Mouse (Mus musculus) intestine, postnatal 0 days (tissue): ENCODE data around the gene Klk4. TPM values are rescaled to one million over a fixed set of nuclear protein-coding genes. Genes with fewer than 3 reads are reported as not detected.

Source experiments
- ATAC-seq: fragments of 200-750 bp; cut with Nextera tagmentation; 2 replicates; pipeline ENCODE4 v1.8.0; 2017; ENCODE audit warnings: mild to moderate bottlenecking, moderate TSS enrichment, moderate library complexity
- H3K27ac ChIP-seq: fragments of 300-500 bp; sonication (generic); 2 replicates; pipeline ENCODE4 v1.5.1; 2014; ENCODE audit warnings: mild to moderate bottlenecking, low read depth, low read length, moderate library complexity
- H3K27me3 ChIP-seq: fragments of 300-500 bp; sonication (generic); replicated peaks from 2 replicates; pipeline ENCODE4 v1.6.1; 2014; ENCODE audit warnings: low read length, mixed read lengths; ENCODE audit not compliant: control insufficient read depth, insufficient read depth
- H3K36me3 ChIP-seq: fragments of 300-500 bp; sonication (generic); 2 replicates; pipeline ENCODE4 v1.6.1; 2014; ENCODE audit warnings: mild to moderate bottlenecking, moderate library complexity; ENCODE audit not compliant: control insufficient read depth, insufficient read depth
- H3K4me1 ChIP-seq: fragments of 300-500 bp; sonication (generic); replicated peaks from 2 replicates; pipeline ENCODE4 v1.6.1; 2014; ENCODE audit warnings: antibody characterized with exemption, low read length, mixed read lengths; ENCODE audit not compliant: control insufficient read depth, insufficient read depth
- H3K4me2 ChIP-seq: fragments of 300-500 bp; sonication (generic); replicated peaks from 2 replicates; pipeline ENCODE4 v1.6.1; 2014; ENCODE audit warnings: low read depth, mild to moderate bottlenecking, moderate library complexity
- H3K4me3 ChIP-seq: fragments of 300-500 bp; sonication (generic); 2 replicates; pipeline ENCODE4 v1.5.1; 2014; ENCODE audit warnings: low read depth, low read length
- H3K9ac ChIP-seq: fragments of 300-500 bp; sonication (generic); 2 replicates; pipeline ENCODE4 v1.6.1; 2014; ENCODE audit warnings: mild to moderate bottlenecking, low read depth, low read length
- H3K9me3 ChIP-seq: fragments of 300-500 bp; sonication (generic); 2 replicates; pipeline ENCODE4 v1.6.1; 2016; ENCODE audit warnings: mixed run types; ENCODE audit not compliant: control insufficient read depth
- CTCF ChIP-seq: sonication (generic); IDR thresholded peaks from 2 replicates; pipeline ENCODE4 v1.5.1; 2016; ENCODE audit warnings: low read depth, mild to moderate bottlenecking, control low read depth, antibody characterized with exemption, moderate library complexity
- WGBS: fragments of 180-500 bp; shearing (Covaris S2); extraction: QIAGEN DNeasy Blood & Tissue Kit; methylation state at CpG from one replicate; pipeline ENCODE4 v1.1.7; 2014; 5-methylcytosine and 5-hydroxymethylcytosine counted together
- polyA plus RNA-seq: library from polyadenylated mRNA; unstranded; fragments of >200 nt; fragmentation: Nextera tagmentation; extraction: Ambion mirVana; gene quantifications from 2 replicates; pipeline ENCODE4 v1.2.1, GENCODE M21; 2015

Gene Klk4
- polyA plus RNA-seq, 1 experiment from 2014 or later, result not detected

DNA sequence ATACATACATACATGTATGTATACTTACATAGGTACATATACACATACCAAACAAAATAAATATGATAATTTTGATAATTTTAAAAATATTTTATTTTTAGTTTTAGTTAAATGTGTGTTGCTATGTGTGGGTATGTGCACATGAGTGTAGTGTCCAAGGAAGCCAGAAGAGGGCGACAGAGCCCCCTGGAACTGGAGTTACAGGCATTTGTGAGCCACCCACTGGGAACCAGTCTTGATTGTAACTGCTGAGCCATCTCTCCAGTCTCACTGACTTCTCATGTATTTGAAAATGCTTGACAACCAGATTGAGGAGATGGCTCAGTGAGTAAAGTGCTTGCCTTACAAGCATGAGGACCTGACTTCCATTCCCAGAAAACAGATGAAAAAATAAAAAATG, 2.7 kb upstream of the Klk4 start:
- no peaks in the 10 kb centered on the region for H3K4me1 ChIP-seq
- H3K36me3 ChIP-seq, result no peaks in the 10 kb centered on the region
- H3K9me3 ChIP-seq, result no peaks in the 10 kb centered on the region
- no peak overlapping the region for H3K9ac ChIP-seq
- no peak overlapping the region for H3K27ac ChIP-seq
- TF ChIP-seq CTCF, result no peak
- 37% methylated on average over 1 of the region's 1 CpGs for WGBS
- no peaks in the 10 kb centered on the region for H3K27me3 ChIP-seq
- no peak for ATAC-seq
- no peak overlapping the region for H3K4me2 ChIP-seq
- H3K4me3 ChIP-seq, result no peak overlapping the region

DNA sequence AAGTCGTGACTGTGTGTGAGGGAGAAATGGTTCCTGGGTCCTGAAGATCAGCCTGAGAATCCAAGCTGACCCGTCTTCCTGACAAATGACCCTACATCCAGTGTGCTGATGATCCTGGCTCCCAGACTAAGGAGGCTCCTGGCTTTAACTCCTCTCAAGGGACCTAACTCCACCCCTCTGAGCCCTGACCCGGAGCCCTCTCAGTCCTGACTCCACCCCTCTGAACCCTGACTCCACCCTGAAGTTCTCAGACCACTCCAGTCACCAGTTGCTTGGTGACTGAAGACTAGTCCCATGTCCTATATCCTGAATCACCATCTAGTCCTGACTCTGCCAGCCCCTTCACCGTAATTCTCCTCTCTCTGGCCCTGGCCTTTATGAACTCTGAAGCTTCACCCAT, 1.4 kb downstream of the Klk4 start:
- no peak overlapping the region for H3K4me2 ChIP-seq
- no peaks in the 10 kb centered on the region for H3K9me3 ChIP-seq
- H3K27me3 ChIP-seq, result no peaks in the 10 kb centered on the region
- H3K27ac ChIP-seq, result no peak overlapping the region
- TF ChIP-seq CTCF, result no peak
- 26% methylated on average over 4 of the region's 4 CpGs for WGBS
- no peaks in the 10 kb centered on the region for H3K36me3 ChIP-seq
- H3K4me1 ChIP-seq, result no peaks in the 10 kb centered on the region
- no peak overlapping the region for H3K9ac ChIP-seq
- H3K4me3 ChIP-seq, result no peak overlapping the region
- no peak for ATAC-seq

DNA sequence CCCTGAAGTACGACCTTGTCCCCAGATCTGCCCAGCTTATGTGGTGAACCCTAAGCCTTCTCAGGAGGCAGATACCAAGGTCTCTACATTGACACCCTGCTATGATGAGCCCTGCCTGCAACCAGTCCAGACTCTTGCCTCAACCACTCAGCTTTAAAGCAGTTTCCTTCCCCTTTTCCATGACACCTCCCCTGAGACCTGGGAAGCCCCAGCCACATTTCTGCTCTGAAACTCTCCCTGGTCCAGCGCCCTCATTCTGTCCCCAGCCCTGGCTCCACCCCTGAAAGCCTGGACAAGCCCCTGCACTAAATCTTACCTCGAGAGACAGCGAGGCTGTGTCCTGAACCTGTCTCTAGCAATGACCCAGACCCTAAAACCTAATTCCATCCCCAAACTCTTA, 1.9 kb downstream of the Klk4 start:
- Histone ChIP-seq H3K27ac (no peak overlapping the region), H3K4me3 (no peak overlapping the region), H3K4me1 (no peaks in the 10 kb centered on the region), H3K27me3 (no peaks in the 10 kb centered on the region), H3K9ac (no peak overlapping the region), H3K4me2 (no peak overlapping the region), H3K9me3 (no peaks in the 10 kb centered on the region), H3K36me3 (no peaks in the 10 kb centered on the region)
- WGBS, result 15% methylated on average over 4 of the region's 4 CpGs
- ATAC-seq, result no peak
- TF ChIP-seq CTCF, result no peak

DNA sequence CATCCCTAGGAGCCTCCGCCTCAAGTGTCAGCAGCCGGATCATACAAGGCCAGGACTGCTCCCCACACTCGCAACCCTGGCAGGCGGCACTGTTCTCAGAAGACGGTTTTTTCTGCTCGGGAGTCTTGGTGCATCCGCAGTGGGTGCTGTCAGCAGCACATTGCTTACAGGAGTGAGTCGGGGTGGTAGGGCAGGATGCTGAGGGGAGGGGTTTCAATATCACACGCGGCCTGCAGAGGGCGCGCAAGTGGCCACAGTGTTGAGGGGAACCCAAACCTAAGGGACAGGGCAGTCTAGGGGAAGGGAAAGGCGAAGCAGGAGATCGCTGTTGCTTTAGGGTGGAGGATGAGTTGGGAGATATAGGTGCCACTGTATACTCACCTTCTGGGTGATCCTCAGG, 2.6 kb downstream of the Klk4 start:
- Histone ChIP-seq H3K27me3 (no peaks in the 10 kb centered on the region), H3K9me3 (no peaks in the 10 kb centered on the region), H3K4me2 (no peak overlapping the region; the same call in 1 of the 2 replicates), H3K4me1 (no peaks in the 10 kb centered on the region), H3K36me3 (no peaks in the 10 kb centered on the region), H3K9ac (no peak overlapping the region), H3K4me3 (no peak overlapping the region), H3K27ac (no peak overlapping the region)
- 14% methylated on average over 14 of the region's 14 CpGs for WGBS
- 0 out of 2 replicates have a peak, but pooled peaks have one; percentile 16 for ATAC-seq
- peak; percentile 72 for TF ChIP-seq CTCF

DNA sequence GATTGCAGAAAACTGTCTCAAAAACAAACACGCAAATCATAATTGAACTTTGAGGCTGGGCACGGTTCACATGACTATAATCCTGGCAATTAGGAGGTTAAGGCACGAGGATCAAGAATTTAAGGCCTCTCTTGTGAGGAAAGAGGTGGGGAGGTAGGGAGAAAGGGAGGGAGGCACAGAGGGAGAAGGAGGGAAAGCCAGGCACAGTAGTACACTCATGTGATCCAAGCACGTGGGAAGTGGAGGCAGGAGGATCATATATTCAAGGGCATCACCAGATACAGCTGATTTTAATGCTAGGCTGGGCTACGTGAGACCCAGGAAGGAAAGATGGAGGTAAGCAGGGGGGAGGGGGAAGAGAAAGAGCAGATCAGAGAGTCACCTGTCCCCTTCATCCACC, 10.4 kb downstream of the Klk4 start:
- Histone ChIP-seq H3K4me1 (no peaks in the 10 kb centered on the region), H3K27me3 (no peaks in the 10 kb centered on the region), H3K4me2 (no peak overlapping the region), H3K4me3 (no peak overlapping the region), H3K9ac (no peak overlapping the region), H3K9me3 (no peaks in the 10 kb centered on the region), H3K36me3 (no peaks in the 10 kb centered on the region), H3K27ac (no peak overlapping the region)
- ATAC-seq, result no peak
- 36% methylated on average over 5 of the region's 5 CpGs for WGBS
- no peak for TF ChIP-seq CTCF

DNA sequence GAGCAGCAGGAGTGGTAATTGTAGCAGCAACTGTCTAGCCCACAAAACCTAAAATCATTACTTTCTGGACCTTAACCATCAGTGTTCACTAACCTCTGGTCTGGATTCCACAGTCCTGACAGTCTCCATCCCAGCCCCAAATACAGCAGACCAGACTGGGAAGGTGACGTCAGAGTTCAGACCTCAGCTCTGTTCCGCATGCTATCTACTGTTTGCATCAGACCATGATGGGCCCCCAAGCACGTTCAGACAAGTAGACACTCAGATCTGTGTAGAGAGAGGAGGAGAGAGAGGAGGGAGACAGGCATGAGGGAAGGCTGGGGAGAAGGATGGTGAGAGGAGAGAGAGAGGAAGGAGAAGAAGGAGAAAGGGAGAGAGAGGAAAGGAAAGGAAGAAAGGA, 10.8 kb downstream of the Klk4 start:
- no peaks in the 10 kb centered on the region for H3K4me1 ChIP-seq
- no peak overlapping the region for H3K9ac ChIP-seq
- no peak overlapping the region for H3K4me2 ChIP-seq
- H3K4me3 ChIP-seq, result no peak overlapping the region
- H3K27ac ChIP-seq, result no peak overlapping the region
- H3K9me3 ChIP-seq, result no peaks in the 10 kb centered on the region
- H3K36me3 ChIP-seq, result no peaks in the 10 kb centered on the region
- TF ChIP-seq CTCF, result no peak
- no peaks in the 10 kb centered on the region for H3K27me3 ChIP-seq
- ATAC-seq, result no peak
- 31% methylated on average over 3 of the region's 3 CpGs for WGBS

DNA sequence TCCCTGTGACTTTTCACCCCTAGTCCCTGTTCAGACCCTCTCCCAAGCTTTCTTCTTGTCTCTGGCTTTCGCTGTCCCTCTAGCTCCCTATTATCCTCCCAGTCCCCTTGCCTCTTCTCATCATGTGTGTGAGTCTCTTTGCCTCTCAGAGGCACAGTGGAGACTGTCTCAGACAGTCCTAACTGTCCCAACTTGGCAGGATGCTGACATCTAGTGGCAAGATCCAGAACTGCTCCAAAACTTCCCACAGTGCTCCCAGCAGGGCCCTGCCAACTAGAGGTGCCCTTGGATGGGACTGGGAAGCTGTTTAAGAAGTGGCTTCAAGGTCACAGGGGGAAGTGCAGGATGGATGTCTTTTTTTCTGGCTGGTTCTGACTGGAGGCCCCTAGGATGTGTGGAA, 13.9 kb downstream of the Klk4 start:
- Histone ChIP-seq H3K4me1 (no peaks in the 10 kb centered on the region), H3K4me2 (no peak overlapping the region), H3K27ac (no peak overlapping the region), H3K9me3 (no peaks in the 10 kb centered on the region), H3K27me3 (no peaks in the 10 kb centered on the region), H3K9ac (no peak overlapping the region), H3K36me3 (no peaks in the 10 kb centered on the region), H3K4me3 (no peak overlapping the region)
- 10% methylated on average over 1 of the region's 1 CpGs for WGBS
- peak; percentile 94 for TF ChIP-seq CTCF
- peak; percentile 56; the same call in 1 of the 2 replicates for ATAC-seq
